Mouse (Mus musculus): ENCODE data around the gene Pde11a. TPM values are rescaled to one million over a fixed set of nuclear protein-coding genes. Genes with fewer than 3 reads are reported as not detected.

Gene Pde11a
- total RNA-seq, 1 experiment from 2014 or later: not detected

DNA sequence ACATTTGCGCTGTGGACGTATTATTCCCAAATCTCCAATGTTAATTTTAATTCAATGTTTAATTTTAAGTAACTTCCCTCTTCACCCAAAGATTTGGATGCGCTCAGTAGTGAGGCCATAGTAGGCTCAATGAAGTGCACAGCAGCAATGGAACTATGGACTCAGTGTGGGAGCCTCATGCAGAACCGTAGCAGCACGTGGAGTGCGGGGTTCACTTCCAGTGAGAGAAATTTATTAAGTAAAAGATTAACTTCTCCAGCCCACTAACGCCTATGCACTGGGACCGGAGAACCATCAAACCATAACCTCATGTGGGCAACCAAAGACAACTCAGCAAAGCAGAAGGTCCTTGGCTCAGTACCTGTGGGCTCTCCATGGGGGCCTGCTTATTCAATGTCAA lies 322.4 kb downstream of the Pde11a start:
- no peak for ATAC-seq (replicated peaks; ENCODE audit: low read depth, poor library complexity, severe bottlenecking)

GRCm38 (mm10) chr2:76015460-76015859 lies 323.1 kb downstream of the Pde11a start:
- ATAC-seq (replicated peaks; ENCODE audit: low read depth, poor library complexity, severe bottlenecking): no peak

GRCm38 (mm10) chr2:76014659-76015058 lies 323.9 kb downstream of the Pde11a start:
- no peak for ATAC-seq (replicated peaks; ENCODE audit: low read depth, poor library complexity, severe bottlenecking)

GRCm38 (mm10) chr2:76006194-76006593 lies 332.4 kb downstream of the Pde11a start:
- no peak for ATAC-seq (replicated peaks; ENCODE audit: low read depth, poor library complexity, severe bottlenecking)

DNA sequence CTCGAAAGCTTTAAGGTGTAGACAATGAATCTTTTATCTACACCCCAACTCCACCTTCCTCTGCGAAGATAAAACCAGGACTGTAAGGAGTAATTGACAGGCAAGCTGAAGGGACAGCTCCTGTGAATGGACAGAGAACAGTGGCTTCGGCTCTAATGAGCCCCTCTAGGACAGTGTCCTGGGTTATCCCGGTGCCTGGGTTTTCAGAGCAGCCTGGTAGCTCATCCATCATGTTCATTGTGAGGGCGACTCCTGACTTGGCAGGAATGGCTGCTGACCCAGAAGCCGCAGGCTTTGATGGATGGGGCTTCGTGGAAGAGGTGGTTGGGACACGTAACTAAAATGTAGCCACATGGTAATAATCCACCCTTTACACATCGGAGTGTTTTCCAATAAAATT lies 335.7 kb downstream of the Pde11a start:
- ATAC-seq (replicated peaks; ENCODE audit: low read depth, poor library complexity, severe bottlenecking): no peak

- peak; percentile 90 for ATAC-seq (replicated peaks; ENCODE audit: low read depth, poor library complexity, severe bottlenecking)
These were observed 337.2 kb downstream of the Pde11a start for GRCm38 (mm10) chr2:76001392-76001791.

GRCm38 (mm10) chr2:75999636-76000035 lies 338.9 kb downstream of the Pde11a start:
- no peak for ATAC-seq (replicated peaks; ENCODE audit: low read depth, poor library complexity, severe bottlenecking)

- no peak for ATAC-seq (replicated peaks; ENCODE audit: low read depth, poor library complexity, severe bottlenecking)
These were observed 339.9 kb downstream of the Pde11a start for GRCm38 (mm10) chr2:75998692-75999091.

DNA sequence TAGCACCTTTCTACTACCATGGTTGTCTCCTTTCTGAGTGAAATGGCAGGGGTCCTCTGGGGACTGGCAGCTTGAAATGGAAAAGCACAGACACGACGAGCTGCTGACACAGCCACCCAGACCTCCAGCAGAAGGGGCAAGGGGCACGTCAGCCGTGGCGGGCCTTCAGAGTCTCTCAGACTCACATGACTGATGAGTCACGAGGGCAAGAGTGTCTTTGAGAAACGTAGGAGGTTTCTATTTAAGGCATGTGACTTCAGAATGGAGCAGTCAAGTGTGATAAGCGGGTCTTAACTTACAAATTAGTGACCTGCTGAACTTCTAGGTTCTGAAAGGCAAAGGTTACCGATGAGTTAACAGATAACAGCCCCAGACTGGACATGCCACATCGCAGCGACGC lies 340.8 kb downstream of the Pde11a start:
- no peak for ATAC-seq (replicated peaks; ENCODE audit: low read depth, poor library complexity, severe bottlenecking)

DNA sequence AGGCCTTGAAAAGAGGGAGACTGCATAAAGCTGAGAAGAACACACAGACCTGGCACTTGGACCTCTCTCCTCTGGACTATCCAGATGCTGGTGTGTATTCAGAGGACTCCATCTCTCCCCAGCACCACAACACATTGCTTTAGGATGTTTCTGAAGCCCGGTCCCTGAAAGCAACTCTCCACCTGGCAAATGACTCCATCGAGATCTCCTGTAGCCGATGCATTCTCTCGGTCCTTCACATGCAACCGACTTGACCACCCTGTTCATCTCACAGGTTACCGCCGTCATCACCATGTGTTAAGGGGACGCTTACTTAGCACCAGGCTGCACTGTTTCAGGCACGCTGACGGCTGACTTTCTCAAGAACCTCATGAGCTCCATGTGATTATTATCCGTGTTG lies 343.7 kb downstream of the Pde11a start:
- no peak for ATAC-seq (replicated peaks; ENCODE audit: low read depth, poor library complexity, severe bottlenecking)

- no peak for ATAC-seq (replicated peaks; ENCODE audit: low read depth, poor library complexity, severe bottlenecking)
These were observed 346.9 kb downstream of the Pde11a start for GRCm38 (mm10) chr2:75991581-75992205.

DNA sequence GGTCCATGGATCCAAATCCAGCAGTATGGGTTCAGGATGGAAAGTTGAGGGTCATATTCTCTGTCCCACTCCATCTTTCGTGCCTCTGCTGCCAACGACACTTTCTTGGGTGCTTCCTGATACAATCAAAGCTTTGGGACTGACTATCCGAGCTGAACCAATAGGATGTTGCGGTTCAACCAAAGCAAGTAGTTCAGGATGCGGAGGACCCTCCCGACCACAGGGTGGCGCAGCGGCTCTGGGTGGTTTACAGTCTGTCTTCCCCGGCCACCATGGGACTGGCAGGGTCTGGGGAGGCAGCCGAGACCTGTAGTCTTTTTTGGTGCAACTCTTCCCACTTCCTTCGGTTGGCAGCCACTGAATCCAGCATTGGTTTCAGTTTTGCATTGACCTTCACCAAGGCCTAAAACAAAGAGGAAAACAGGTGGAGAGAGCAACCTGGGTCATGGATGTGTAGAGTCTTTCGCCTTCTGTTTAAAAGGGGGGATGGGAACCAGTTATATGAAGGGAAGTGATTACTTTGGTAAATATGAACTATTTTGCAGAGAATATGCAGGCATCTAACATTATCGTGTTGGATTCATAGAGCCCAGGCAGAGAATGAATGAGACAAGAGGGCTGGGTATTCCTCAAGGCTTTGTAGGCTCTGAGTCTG lies 347.6 kb downstream of the Pde11a start:
- peak; percentile 98 for ATAC-seq (replicated peaks; ENCODE audit: low read depth, poor library complexity, severe bottlenecking)

GRCm38 (mm10) chr2:75989694-75990093 lies 348.9 kb downstream of the Pde11a start:
- ATAC-seq (replicated peaks; ENCODE audit: low read depth, poor library complexity, severe bottlenecking): no peak

DNA sequence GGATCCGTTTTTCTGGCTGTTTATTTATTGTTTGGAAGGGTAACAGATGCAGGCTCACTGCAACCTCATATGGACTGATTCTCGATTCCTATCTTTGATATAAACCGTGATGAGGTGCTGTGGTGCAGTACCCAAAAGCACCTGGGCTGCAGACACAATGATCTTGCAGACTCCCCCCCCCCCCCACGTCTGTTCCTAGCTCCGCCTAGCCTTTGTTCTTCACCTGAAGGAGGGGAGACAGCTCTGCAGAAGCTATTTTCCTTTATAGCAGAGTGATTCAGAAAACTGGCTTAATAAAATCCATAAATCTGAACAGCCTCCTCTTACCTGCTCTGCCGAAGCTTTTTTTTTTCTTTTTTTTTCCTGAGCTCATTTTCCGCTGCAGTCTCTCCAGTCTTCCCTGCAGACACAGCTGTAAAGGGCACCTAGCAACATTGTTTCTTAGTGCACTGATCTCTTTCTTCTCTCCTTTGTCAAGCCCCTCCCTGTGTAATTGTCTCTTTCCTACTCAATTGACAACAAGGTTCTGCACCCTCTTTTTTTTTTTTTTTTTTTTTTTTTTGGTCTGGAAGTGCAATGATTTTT lies 349.7 kb downstream of the Pde11a start:
- ATAC-seq (replicated peaks; ENCODE audit: low read depth, poor library complexity, severe bottlenecking): no peak

DNA sequence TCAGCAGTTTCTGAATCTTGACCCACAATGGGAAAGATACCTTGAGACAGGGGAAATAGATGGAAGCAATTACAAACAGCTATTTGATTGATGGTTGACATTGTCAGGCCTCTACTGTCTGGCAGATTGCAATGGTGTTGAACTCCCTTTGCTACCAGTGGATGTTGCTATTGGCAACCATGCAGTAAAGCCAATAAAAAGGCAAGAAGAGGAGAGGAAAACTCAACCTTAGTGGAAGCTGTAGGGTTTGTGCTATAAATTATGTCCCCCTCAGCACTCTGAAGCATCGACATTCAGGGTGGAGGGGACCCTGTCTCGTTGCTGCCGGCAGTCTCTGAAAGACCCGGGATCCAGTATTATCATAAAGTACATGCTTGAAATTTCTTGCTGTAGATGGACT lies 350.2 kb downstream of the Pde11a start:
- ATAC-seq (replicated peaks; ENCODE audit: low read depth, poor library complexity, severe bottlenecking): no peak

DNA sequence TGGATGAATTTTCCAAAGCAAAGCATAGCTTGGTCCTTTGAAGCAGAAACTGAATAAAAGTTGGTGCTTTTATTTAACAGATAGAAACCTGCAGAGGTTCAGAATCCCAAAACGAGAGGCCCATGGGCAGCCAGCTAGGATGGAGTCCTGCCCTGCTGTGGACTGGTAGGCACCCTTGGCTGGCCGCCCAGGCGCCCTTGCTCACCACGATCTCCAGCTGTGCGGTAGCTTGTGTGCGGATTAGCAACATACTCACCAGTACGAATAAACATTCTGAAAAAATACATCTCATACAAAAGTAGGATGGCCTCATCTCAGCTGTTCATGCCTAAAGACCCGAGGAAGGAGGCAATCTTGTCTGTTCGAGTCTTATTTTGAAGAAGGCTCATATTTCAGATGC lies 350.8 kb downstream of the Pde11a start:
- no peak for ATAC-seq (replicated peaks; ENCODE audit: low read depth, poor library complexity, severe bottlenecking)

DNA sequence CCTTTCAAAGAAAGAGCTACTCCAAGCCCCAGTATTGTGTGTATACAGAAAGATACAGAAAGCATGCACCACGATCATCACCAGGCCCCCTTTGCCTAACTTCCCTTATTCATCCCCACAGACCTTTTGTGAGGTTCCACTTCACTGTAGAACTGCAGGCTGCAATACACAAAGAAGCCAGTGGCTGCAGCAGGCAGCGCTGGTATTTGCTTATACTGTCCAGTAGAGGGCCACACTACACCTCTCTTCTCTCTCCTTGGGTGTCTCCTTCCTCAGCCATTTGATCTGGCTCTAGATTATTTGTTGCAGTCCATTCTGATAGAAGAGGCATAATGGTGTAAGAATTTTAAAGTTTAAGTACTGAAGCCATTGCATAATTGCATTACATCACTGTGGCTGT lies 353.4 kb downstream of the Pde11a start:
- peak; percentile 91 for ATAC-seq (replicated peaks; ENCODE audit: low read depth, poor library complexity, severe bottlenecking)

- no peak for ATAC-seq (replicated peaks; ENCODE audit: low read depth, poor library complexity, severe bottlenecking)
These were observed 354.7 kb downstream of the Pde11a start for GRCm38 (mm10) chr2:75983847-75984246.

- no peak for ATAC-seq (replicated peaks; ENCODE audit: low read depth, poor library complexity, severe bottlenecking)
These were observed 355.5 kb downstream of the Pde11a start for GRCm38 (mm10) chr2:75983091-75983490.

DNA sequence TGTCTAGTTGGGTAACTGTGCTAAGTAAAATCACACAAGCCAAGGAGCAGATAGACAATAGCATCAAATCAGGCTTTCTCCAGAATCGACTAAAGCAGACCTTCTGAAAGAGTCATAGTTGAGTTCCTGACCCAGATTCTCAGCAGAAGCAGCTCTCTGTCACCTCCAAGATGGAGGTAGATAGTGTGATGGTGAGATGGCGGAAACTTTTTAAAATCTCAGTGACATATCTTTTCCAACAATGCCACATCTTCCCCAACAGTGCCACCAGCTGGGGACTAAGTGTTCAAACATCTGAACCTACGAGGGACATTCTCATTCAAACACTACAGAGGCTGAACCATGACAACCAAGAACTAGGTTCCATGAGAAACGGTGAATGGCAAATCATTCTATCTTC lies 355.9 kb downstream of the Pde11a start:
- no peak for ATAC-seq (replicated peaks; ENCODE audit: low read depth, poor library complexity, severe bottlenecking)

DNA sequence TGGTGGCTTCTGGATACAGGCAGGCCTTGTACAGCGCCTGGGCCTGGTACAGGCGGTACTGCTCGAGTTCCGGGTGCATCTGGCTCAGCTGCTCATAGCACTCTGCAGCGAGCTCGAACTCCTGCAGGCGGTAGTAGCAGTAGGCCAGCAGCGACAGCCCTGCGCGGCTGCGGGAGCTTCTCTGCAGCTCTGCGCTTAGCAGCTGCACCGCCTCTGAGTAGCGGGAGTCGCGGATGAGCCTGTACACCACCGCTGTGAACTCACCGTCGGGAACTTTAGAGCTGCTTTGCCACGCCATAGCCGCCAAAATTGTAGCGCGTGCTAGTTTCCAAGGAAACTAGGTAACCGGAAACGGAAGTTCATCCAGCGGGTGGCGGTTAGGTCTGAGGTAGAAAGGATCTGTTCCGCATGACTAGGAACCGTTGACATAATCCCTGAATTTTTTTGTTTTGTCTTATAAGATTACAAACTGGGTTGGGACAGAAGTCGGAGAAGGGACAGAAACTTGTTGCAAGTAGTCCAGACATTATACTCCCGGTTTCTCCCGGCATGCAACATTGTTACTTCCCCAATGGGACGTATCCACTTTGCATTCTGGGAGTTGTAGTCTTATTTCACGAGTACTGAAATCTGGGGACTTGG lies 357.0 kb downstream of the Pde11a start, which contains the start of gene Ttc30a1:
Ttc30a1 (minus strand) TSS at position 528 of the 642 bp plus-strand sequence.
- peak; percentile 66 for ATAC-seq (replicated peaks; ENCODE audit: low read depth, poor library complexity, severe bottlenecking)

All from common myeloid progenitor, adult 5-6 weeks (primary cell).